Mouse (Mus musculus) gastrocnemius, adult 8-10 months (tissue): ENCODE data around the gene Dchs2. TPM values are rescaled to one million over a fixed set of nuclear protein-coding genes. Genes with fewer than 3 reads are reported as not detected.

Experiments used
- total RNA-seq, 4 experiments: library from RNA; stranded (reverse); gene quantifications; 2 replicates each; pipeline ENCODE4 v1.2.4; 2022

Gene Dchs2
- total RNA-seq, 4 experiments from 2014 or later, result 0.36 to 0.63 (median 0.39) TPM

Other genes with a start within 250 kb of the Dchs2 start
- gene Lrat, start 224.0 kb upstream of the Dchs2 start, total RNA-seq, result not detected
- under 1 TPM in 1 of 4 experiments, not detected in 3; 0.70 TPM for gene Fgg, start 120.2 kb upstream of the Dchs2 start, total RNA-seq
- under 1 TPM in 1 of 4 experiments, not detected in 3; 0.94 TPM for gene Fga, start 101.9 kb upstream of the Dchs2 start, total RNA-seq
- under 1 TPM in 1 of 4 experiments, not detected in 3; 0.32 TPM for gene Fgb, start 78.1 kb upstream of the Dchs2 start, total RNA-seq
- gene Plrg1, start 72.4 kb upstream of the Dchs2 start, total RNA-seq, result 10 to 100 TPM; 18.0 to 21.7 (median 20.1) TPM